Mouse (Mus musculus): ENCODE data around the gene Fas. TPM values are rescaled to one million over a fixed set of nuclear protein-coding genes. Genes with fewer than 3 reads are reported as not detected.

The Fas gene
- polyA plus RNA-seq, 1 experiment = 4.6 TPM

GRCm38 (mm10) chr19:34304917-34305316 is 14.5 kb downstream of the Fas start:
- DNase-seq = no peak
- TF ChIP-seq POLR2A (IDR thresholded peaks at IDR 0.05; ENCODE audit: low read depth, low read length) (no peak), CTCF (conservative IDR thresholded peaks at IDR 0.05; ENCODE audit: insufficient read depth, insufficient read length, low read depth, low read length) (no peak)
- H3K27ac ChIP-seq (ENCODE audit: insufficient read depth, low read depth, low read length) = no peak overlapping the region
- no peak overlapping the region for H3K4me3 ChIP-seq (ENCODE audit: insufficient read depth, low read depth, low read length)
- H3K36me3 ChIP-seq (ENCODE audit: control insufficient read depth, insufficient read depth, low read length) = 0 out of 2 replicates have a peak, but pooled peaks cover 2% of the 10 kb centered on the region
- H3K27me3 ChIP-seq (replicated peaks; ENCODE audit: control insufficient read depth, insufficient read depth, low read length) = no peaks in the 10 kb centered on the region
- H3K4me1 ChIP-seq (ENCODE audit: control insufficient read depth, insufficient read depth, low read length) = no peaks in the 10 kb centered on the region

GRCm38 (mm10) chr19:34306794-34307193 is 16.3 kb downstream of the Fas start:
- no peaks in the 10 kb centered on the region for H3K4me1 ChIP-seq (ENCODE audit: control insufficient read depth, insufficient read depth, low read length)
- no peaks in the 10 kb centered on the region for H3K27me3 ChIP-seq (replicated peaks; ENCODE audit: control insufficient read depth, insufficient read depth, low read length)
- TF ChIP-seq CTCF (conservative IDR thresholded peaks at IDR 0.05; ENCODE audit: insufficient read depth, insufficient read length, low read depth, low read length) (no peak), POLR2A (IDR thresholded peaks at IDR 0.05; ENCODE audit: low read depth, low read length) (no peak)
- no peak overlapping the region for H3K4me3 ChIP-seq (ENCODE audit: insufficient read depth, low read depth, low read length)
- H3K27ac ChIP-seq (ENCODE audit: insufficient read depth, low read depth, low read length) = no peak overlapping the region
- H3K36me3 ChIP-seq (ENCODE audit: control insufficient read depth, insufficient read depth, low read length) = 0 out of 2 replicates have a peak, but pooled peaks cover 2% of the 10 kb centered on the region
- 87% methylated on average over 6 of the region's 6 CpGs for WGBS
- DNase-seq = no peak

DNA sequence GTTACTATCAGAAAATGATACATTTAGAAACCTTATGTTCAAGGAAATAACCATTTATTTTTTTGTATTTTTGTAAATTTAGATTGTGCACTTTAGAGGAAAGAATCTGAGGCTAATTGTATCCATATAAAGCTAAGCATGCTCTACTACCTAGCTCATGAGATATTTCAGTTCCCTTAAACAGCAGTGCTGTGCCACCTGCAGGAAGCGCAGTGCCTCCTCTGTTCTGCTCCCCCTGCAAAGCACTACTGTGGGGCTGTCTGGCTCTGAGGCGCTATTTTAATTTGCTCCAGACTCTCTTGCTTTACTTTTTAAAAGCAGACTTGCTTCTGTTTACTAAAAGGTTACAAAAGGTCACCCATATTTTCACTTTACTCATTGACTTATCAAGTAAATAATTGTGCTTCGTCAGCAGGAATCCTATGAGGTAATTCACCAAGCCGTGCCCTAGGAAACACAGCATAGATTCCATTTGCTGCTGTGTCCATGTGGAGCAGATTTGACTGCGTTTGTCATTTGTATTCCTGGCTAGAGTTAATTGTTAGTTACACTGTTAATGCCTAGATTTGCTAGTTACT is 21.8 kb downstream of the Fas start:
- WGBS = 64% methylated on average over 5 of the region's 5 CpGs
- no peak overlapping the region for H3K4me3 ChIP-seq (ENCODE audit: insufficient read depth, low read depth, low read length)
- TF ChIP-seq POLR2A (IDR thresholded peaks at IDR 0.05; ENCODE audit: low read depth, low read length) (no peak), CTCF (conservative IDR thresholded peaks at IDR 0.05; ENCODE audit: insufficient read depth, insufficient read length, low read depth, low read length) (peak; percentile 18; the same call in 1 of the 2 replicates)
- DNase-seq = no peak
- H3K4me1 ChIP-seq (ENCODE audit: control insufficient read depth, insufficient read depth, low read length) = no peaks in the 10 kb centered on the region
- H3K27ac ChIP-seq (ENCODE audit: insufficient read depth, low read depth, low read length) = no peak overlapping the region
- H3K27me3 ChIP-seq (replicated peaks; ENCODE audit: control insufficient read depth, insufficient read depth, low read length) = no peaks in the 10 kb centered on the region
- H3K36me3 ChIP-seq (ENCODE audit: control insufficient read depth, insufficient read depth, low read length) = no peaks in the 10 kb centered on the region

DNA sequence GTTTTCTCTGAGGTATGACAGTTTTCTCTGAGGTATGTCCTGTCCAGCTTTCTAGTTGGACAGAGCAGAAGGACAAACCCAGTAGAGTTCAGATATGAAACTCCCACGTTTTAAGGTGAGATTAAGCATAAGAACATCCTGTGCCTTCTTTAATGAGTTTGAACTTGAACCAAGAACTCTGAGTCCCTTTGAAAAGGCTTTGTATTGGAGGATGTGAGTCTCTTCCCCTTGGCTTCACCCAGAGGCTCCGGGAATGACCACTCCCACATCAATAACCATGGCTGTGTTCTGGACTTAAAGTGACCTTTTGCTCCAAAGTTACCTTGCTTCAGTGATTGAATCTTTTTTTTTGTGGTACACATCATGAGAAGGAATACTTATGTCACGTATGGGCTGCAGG is 37.6 kb downstream of the Fas start:
- Histone ChIP-seq H3K36me3 (ENCODE audit: control insufficient read depth, insufficient read depth, low read length) (no peaks in the 10 kb centered on the region), H3K4me1 (ENCODE audit: control insufficient read depth, insufficient read depth, low read length) (no peaks in the 10 kb centered on the region), H3K27me3 (replicated peaks; ENCODE audit: control insufficient read depth, insufficient read depth, low read length) (no peaks in the 10 kb centered on the region), H3K27ac (ENCODE audit: insufficient read depth, low read depth, low read length) (peak overlapping the region; percentile 23), H3K4me3 (ENCODE audit: insufficient read depth, low read depth, low read length) (no peak overlapping the region)
- DNase-seq = peak; percentile 46
- TF ChIP-seq CTCF (conservative IDR thresholded peaks at IDR 0.05; ENCODE audit: insufficient read depth, insufficient read length, low read depth, low read length) (no peak), POLR2A (IDR thresholded peaks at IDR 0.05; ENCODE audit: low read depth, low read length) (no peak)
- 44% methylated on average over 3 of the region's 3 CpGs for WGBS

- no peaks in the 10 kb centered on the region for H3K27me3 ChIP-seq (replicated peaks; ENCODE audit: control insufficient read depth, insufficient read depth, low read length)
- 1% methylated on average over 2 of the region's 2 CpGs for WGBS
- no peaks in the 10 kb centered on the region for H3K36me3 ChIP-seq (ENCODE audit: control insufficient read depth, insufficient read depth, low read length)
- peak; percentile 76 for DNase-seq
- peak; percentile 94 for TF ChIP-seq CTCF (conservative IDR thresholded peaks at IDR 0.05; ENCODE audit: insufficient read depth, insufficient read length, low read depth, low read length)
- TF ChIP-seq POLR2A (IDR thresholded peaks at IDR 0.05; ENCODE audit: low read depth, low read length) = no peak
- H3K4me3 ChIP-seq (ENCODE audit: insufficient read depth, low read depth, low read length) = no peak overlapping the region
- no peak overlapping the region for H3K27ac ChIP-seq (ENCODE audit: insufficient read depth, low read depth, low read length)
- H3K4me1 ChIP-seq (ENCODE audit: control insufficient read depth, insufficient read depth, low read length) = no peaks in the 10 kb centered on the region
Measured at GRCm38 (mm10) chr19:34334300-34334699, 43.8 kb downstream of the Fas start.

DNA sequence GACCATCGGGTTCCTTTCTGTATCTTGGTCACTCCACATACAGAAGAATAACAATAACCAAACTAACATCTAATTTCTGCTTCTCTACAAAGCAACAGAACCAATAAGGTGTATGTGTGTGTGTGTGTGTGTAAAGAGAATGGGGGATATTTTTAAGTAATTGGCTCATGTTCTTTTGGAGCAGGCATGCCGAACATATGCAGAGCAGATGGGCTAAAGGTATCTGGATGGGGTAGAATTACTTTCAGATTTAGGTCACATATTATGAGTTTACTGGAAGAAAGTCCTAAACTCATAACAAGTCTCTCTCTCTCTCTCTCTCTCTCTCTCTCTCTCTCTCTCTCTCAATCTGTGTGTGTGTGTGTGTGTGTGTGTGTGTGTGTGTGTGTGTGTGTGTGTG is 54.2 kb downstream of the Fas start:
- no peak for TF ChIP-seq POLR2A (IDR thresholded peaks at IDR 0.05; ENCODE audit: low read depth, low read length)
- TF ChIP-seq CTCF (conservative IDR thresholded peaks at IDR 0.05; ENCODE audit: insufficient read depth, insufficient read length, low read depth, low read length) = no peak
- H3K4me1 ChIP-seq (ENCODE audit: control insufficient read depth, insufficient read depth, low read length) = no peaks in the 10 kb centered on the region
- no peaks in the 10 kb centered on the region for H3K27me3 ChIP-seq (replicated peaks; ENCODE audit: control insufficient read depth, insufficient read depth, low read length)
- 87% methylated on average over 2 of the region's 2 CpGs for WGBS
- no peak overlapping the region for H3K27ac ChIP-seq (ENCODE audit: insufficient read depth, low read depth, low read length)
- no peak overlapping the region for H3K4me3 ChIP-seq (ENCODE audit: insufficient read depth, low read depth, low read length)
- no peak for DNase-seq
- no peaks in the 10 kb centered on the region for H3K36me3 ChIP-seq (ENCODE audit: control insufficient read depth, insufficient read depth, low read length)

DNA sequence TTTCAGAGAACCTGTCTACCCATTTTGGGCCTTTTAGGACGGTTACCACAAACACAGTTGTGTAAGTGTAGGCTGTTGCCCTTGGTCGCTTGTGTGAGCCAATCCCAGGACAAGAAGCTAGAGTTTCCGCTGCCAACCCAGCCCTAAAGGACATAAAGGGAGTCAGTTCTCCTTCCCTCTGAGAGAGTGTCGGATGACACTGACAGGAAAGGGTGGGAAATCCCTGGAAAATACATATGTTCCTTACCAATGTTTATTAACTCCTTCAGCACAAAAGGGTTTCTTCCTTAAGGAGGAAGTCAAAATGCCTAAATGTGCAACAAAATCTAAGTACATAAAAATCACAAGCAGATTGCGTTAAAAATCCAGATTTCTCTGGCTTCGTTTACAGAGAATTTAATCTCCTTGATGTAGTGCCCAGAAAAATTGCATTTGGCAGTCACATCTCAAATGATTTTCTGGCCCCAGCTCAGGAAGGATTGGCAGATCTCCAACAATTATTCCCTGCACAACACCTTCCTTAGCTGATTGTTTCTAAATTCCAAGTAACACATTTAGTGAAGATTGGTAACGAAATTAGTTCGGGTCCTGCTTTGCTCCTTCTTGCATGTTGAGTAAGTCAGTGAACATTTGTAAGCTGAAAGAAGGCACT is 55.3 kb downstream of the Fas start:
- Histone ChIP-seq H3K4me3 (ENCODE audit: insufficient read depth, low read depth, low read length) (no peak overlapping the region), H3K4me1 (ENCODE audit: control insufficient read depth, insufficient read depth, low read length) (no peaks in the 10 kb centered on the region), H3K27me3 (replicated peaks; ENCODE audit: control insufficient read depth, insufficient read depth, low read length) (no peaks in the 10 kb centered on the region), H3K27ac (ENCODE audit: insufficient read depth, low read depth, low read length) (peak overlapping the region; percentile 80), H3K36me3 (ENCODE audit: control insufficient read depth, insufficient read depth, low read length) (no peaks in the 10 kb centered on the region)
- peak; percentile 48 for DNase-seq
- TF ChIP-seq POLR2A (IDR thresholded peaks at IDR 0.05; ENCODE audit: low read depth, low read length) (no peak), CTCF (conservative IDR thresholded peaks at IDR 0.05; ENCODE audit: insufficient read depth, insufficient read length, low read depth, low read length) (no peak)
- 28% methylated on average over 8 of the region's 8 CpGs for WGBS
